Mouse (Mus musculus): ENCODE results near the gene Slc38a2. TPM values are rescaled to one million over a fixed set of nuclear protein-coding genes. Genes with fewer than 3 reads are reported as not detected.

Slc38a2 gene
- polyA plus RNA-seq, 1 experiment from 2014 or later: 27.9 TPM

DNA sequence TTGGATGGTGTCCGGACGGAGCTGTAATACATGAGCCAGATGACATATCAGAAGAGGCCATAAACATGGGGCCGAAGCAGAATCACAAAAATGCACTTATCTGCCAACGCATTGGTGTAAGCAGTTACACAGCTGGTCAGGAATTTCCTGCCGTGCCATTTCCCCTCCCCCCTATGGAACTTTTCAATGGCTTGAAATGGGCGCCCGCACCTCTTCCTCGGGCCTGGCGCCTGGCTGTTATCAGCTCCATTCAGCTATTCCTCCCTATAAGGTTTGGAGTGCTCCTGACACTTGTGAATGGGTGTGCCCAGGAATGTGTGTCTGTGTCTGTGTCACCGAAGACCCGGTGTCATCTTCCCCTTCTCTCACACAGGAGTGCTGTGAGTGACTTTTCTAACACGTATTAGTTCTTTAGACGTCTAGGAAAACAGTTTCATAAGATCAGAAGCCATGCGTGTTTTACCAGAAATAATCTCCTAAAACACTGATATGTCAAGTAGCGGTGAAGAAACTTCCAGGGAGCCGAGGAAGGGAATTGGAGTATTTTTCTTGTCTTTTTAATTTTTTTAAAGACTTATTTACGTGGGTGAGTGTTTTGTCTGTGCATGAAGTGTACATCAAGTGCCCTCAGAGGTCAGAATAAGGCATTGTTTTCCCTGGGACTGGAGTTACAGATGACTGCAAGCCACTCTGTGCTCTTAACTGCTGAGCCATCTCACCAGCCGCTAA lies 44.8 kb upstream of the Slc38a2 start:
- Histone ChIP-seq H3K4me1 (replicated peaks; ENCODE audit: control insufficient read depth, insufficient read depth, low read length) (peaks cover 16% of the 10 kb centered on the region; the same call in 1 of the 2 replicates), H3K4me3 (ENCODE audit: low read depth, low read length) (no peak overlapping the region), H3K36me3 (ENCODE audit: control insufficient read depth, insufficient read depth) (no peaks in the 10 kb centered on the region), H3K27ac (ENCODE audit: low read depth, low read length) (no peak overlapping the region), H3K9me3 (ENCODE audit: control insufficient read depth) (no peaks in the 10 kb centered on the region), H3K27me3 (replicated peaks; ENCODE audit: control insufficient read depth, insufficient read depth, low read length) (no peaks in the 10 kb centered on the region), H3K9ac (ENCODE audit: low read depth, low read length) (no peak overlapping the region), H3K4me2 (replicated peaks; ENCODE audit: low read depth) (no peak overlapping the region; the same call in 1 of the 2 replicates)
- ATAC-seq: no peak
- no peak for TF ChIP-seq CTCF (IDR thresholded peaks at IDR 0.05; ENCODE audit: low read depth)
- WGBS: 53% methylated on average over 18 of the region's 18 CpGs

DNA sequence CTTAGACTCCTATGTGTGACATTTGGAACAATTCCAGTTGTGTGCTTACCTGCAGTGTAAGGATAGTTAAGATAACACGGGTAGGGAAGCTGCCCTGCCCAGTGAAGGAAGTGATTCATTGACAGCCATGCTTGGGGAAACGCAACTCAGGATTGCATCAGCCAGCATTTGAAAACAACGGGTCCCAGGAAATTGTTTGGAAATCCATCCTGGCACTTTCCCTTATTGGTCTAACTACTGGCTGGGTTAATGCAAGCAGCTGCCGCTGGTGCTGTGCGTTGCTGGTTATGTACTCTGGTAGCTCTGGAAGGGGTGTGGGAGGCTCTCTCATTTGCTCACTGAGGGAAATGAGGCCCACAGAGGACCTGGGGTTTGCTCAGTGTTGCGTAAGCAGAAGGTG lies 43.7 kb upstream of the Slc38a2 start:
- no peak for TF ChIP-seq CTCF (IDR thresholded peaks at IDR 0.05; ENCODE audit: low read depth)
- no peak overlapping the region for H3K9ac ChIP-seq (ENCODE audit: low read depth, low read length)
- H3K36me3 ChIP-seq (ENCODE audit: control insufficient read depth, insufficient read depth): no peaks in the 10 kb centered on the region
- 21% methylated on average over 6 of the region's 6 CpGs for WGBS
- peak overlapping the region; percentile 43 for H3K4me2 ChIP-seq (replicated peaks; ENCODE audit: low read depth)
- ATAC-seq: peak; percentile 90
- no peaks in the 10 kb centered on the region for H3K9me3 ChIP-seq (ENCODE audit: control insufficient read depth)
- peaks cover 11% of the 10 kb centered on the region; the same call in 1 of the 2 replicates for H3K4me1 ChIP-seq (replicated peaks; ENCODE audit: control insufficient read depth, insufficient read depth, low read length)
- H3K4me3 ChIP-seq (ENCODE audit: low read depth, low read length): no peak overlapping the region
- H3K27ac ChIP-seq (ENCODE audit: low read depth, low read length): peak overlapping the region; percentile 29; the same call in 1 of the 2 replicates
- H3K27me3 ChIP-seq (replicated peaks; ENCODE audit: control insufficient read depth, insufficient read depth, low read length): no peaks in the 10 kb centered on the region

DNA sequence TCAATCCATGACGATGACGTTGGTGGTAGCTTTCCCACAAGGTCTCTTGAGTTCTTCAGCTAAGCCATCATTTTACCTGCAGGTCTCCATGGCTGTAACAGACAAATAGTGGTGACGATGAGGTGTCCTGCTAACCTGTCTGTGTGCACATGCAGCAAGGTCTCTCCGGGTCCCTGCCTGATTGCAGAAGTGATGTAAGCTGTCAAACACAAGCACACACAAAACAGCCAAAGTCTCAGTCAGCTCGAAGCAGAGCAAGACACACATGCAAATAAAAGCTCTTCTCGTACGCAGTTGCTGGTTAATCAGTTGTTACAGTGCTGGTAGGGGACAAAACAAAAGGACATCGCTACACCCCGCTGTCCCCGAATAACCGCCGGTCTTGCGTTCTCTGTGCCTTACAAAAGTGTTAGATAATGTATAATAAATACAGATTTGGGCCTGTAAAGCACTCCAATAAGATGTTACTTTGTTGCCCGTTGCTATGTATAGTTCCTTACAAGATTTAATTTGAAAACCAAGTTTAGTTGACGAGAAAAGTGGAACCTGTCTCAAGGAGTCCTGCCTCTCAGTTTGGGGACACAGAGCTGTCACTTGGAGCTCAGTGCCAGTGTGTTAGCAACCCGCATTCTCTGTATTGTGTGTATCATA lies 43.2 kb upstream of the Slc38a2 start:
- Histone ChIP-seq H3K4me2 (replicated peaks; ENCODE audit: low read depth) (no peak overlapping the region; the same call in 1 of the 2 replicates), H3K4me3 (ENCODE audit: low read depth, low read length) (no peak overlapping the region), H3K27ac (ENCODE audit: low read depth, low read length) (no peak overlapping the region), H3K27me3 (replicated peaks; ENCODE audit: control insufficient read depth, insufficient read depth, low read length) (no peaks in the 10 kb centered on the region), H3K4me1 (replicated peaks; ENCODE audit: control insufficient read depth, insufficient read depth, low read length) (peaks cover 12% of the 10 kb centered on the region; the same call in 1 of the 2 replicates), H3K36me3 (ENCODE audit: control insufficient read depth, insufficient read depth) (no peaks in the 10 kb centered on the region), H3K9ac (ENCODE audit: low read depth, low read length) (no peak overlapping the region), H3K9me3 (ENCODE audit: control insufficient read depth) (no peaks in the 10 kb centered on the region)
- TF ChIP-seq CTCF (IDR thresholded peaks at IDR 0.05; ENCODE audit: low read depth): no peak
- WGBS: 71% methylated on average over 16 of the region's 16 CpGs
- no peak for ATAC-seq

DNA sequence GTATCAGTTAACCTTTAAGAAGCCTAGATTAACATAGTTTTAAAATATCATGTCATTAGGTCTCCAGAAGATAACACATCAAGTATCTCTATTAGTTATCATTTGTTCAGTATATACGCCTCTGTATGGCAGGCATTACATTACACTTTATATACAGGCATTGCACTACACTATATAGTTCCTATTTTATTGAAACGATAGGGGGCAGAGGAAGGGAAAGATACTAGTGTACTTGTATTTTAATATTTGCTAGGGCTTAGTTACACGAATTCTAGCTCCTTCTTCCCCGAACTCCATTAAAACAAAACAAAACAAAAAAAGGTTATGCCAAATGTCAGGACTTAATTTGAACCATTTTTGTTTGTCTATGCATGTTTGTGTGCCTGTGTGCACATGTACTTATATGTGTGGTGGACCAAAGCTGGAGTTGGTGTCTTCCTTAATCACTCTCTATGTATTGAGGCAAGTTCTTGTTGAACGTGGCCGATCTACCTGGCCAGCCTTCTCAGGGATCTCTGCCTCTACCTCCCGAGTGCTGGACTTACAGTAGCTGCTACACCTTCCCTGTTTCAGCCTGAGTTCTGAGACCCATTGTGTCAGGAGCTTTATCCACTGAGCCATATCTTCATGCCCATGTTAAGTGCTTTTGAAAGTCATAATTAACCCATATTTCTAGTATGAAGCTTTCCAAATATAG lies 41.5 kb upstream of the Slc38a2 start:
- no peaks in the 10 kb centered on the region for H3K36me3 ChIP-seq (ENCODE audit: control insufficient read depth, insufficient read depth)
- ATAC-seq: no peak
- H3K27ac ChIP-seq (ENCODE audit: low read depth, low read length): no peak overlapping the region
- 87% methylated on average over 7 of the region's 7 CpGs for WGBS
- H3K9ac ChIP-seq (ENCODE audit: low read depth, low read length): no peak overlapping the region
- no peak for TF ChIP-seq CTCF (IDR thresholded peaks at IDR 0.05; ENCODE audit: low read depth)
- H3K4me3 ChIP-seq (ENCODE audit: low read depth, low read length): no peak overlapping the region
- no peaks in the 10 kb centered on the region for H3K27me3 ChIP-seq (replicated peaks; ENCODE audit: control insufficient read depth, insufficient read depth, low read length)
- no peak overlapping the region for H3K4me2 ChIP-seq (replicated peaks; ENCODE audit: low read depth)
- no peaks in the 10 kb centered on the region for H3K9me3 ChIP-seq (ENCODE audit: control insufficient read depth)
- peaks cover 14% of the 10 kb centered on the region; the same call in 1 of the 2 replicates for H3K4me1 ChIP-seq (replicated peaks; ENCODE audit: control insufficient read depth, insufficient read depth, low read length)

DNA sequence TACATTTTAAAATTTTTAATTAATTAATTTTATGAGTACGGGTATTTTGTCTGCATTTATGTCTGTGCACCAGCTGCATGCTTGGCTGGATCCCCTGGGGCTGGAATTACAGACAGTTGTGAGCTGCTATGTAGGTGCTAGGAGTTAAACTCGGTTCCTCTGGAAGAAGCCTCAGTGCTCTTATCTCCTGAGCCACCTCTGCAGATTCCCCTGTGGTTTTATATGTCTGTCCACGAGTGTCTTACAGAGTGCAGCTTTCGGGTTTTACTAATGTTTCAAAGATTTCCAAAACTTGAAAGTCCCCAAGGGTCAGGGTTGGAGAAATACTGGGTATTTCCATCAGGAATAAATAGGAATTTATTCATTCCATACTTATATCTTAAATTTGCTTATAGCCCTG lies 40.6 kb upstream of the Slc38a2 start:
- Histone ChIP-seq H3K36me3 (ENCODE audit: control insufficient read depth, insufficient read depth) (no peaks in the 10 kb centered on the region), H3K27ac (ENCODE audit: low read depth, low read length) (no peak overlapping the region), H3K4me1 (replicated peaks; ENCODE audit: control insufficient read depth, insufficient read depth, low read length) (peaks cover 14% of the 10 kb centered on the region; the same call in 1 of the 2 replicates), H3K27me3 (replicated peaks; ENCODE audit: control insufficient read depth, insufficient read depth, low read length) (no peaks in the 10 kb centered on the region), H3K9me3 (ENCODE audit: control insufficient read depth) (no peaks in the 10 kb centered on the region), H3K9ac (ENCODE audit: low read depth, low read length) (no peak overlapping the region), H3K4me2 (replicated peaks; ENCODE audit: low read depth) (no peak overlapping the region), H3K4me3 (ENCODE audit: low read depth, low read length) (no peak overlapping the region)
- no peak for TF ChIP-seq CTCF (IDR thresholded peaks at IDR 0.05; ENCODE audit: low read depth)
- WGBS: 79% methylated on average over 4 of the region's 4 CpGs
- ATAC-seq: no peak

All from intestine, postnatal 0 days (tissue).